Mouse (Mus musculus): ENCODE measurements around the gene Gm10570.

Gene Gm10570

DNA sequence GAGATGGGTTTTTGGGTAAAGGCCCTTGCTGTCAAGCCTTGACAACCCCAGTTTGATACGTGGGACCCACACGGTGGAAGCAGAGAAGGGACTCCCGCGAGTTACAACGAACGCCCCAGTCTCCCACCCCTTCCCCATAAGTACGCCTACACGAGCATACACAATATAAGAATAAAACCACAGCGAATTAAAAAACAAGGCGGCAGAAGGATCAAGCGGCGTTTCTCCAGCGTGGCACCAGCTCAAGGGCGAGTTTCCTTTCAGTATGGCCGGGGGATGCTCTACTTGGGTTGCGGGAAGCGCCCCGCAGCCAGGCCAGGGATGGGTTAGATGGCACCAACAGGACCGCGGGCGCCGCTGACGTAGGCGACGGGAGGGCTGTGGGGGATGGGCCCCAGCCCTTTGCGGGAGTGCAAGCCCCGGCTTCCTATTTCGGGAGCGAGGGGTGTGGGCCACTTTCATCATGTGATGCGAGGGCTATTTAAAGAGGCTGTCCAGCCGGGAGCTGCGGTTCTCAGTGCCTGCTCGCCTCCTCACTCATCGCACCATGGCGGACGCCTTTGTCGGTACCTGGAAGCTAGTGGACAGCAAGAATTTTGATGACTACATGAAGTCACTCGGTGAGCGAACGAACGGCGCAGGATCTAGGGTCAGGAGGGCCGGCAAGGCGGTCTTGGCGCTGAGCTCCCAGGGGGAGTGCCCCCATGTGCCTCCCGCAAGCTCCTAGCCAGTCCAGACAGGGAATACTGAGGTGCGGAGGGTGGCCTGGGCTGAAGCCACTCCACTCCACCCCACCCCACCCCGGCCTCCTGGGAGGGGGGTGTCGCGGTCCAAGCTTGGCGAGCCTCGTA lies at the start of gene Gm10570, which contains the start of gene Fabp3:
Gene Gm10570, minus strand, starts transcription at position 444 of the 851 bp plus-strand sequence.
Gene Fabp3, plus strand, starts transcription at position 365 of the 851 bp plus-strand sequence.
- DNase-seq (ENCODE audit: low spot score) = no peak

DNA sequence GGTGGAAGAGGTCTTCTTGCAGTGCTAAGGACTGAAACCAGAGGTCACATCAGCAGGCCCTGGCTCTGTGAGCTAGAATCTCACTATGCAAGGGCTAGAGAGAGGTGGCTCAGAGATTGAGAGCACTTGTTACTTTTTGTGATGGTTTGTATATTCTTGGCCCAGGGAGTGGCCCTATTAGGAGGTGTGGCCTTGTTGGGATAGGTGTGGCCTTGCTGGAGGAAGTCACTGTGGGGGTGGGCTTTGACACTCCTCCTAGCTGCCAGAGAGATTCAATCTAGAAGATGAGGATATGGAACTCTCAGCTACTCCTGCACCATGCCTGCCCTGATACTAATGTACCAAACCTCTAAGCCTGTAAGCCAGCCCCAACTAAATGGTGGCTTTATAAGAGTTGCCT lies 49.5 kb upstream of the Gm10570 start:
- no peak for DNase-seq (ENCODE audit: low spot score)

DNA sequence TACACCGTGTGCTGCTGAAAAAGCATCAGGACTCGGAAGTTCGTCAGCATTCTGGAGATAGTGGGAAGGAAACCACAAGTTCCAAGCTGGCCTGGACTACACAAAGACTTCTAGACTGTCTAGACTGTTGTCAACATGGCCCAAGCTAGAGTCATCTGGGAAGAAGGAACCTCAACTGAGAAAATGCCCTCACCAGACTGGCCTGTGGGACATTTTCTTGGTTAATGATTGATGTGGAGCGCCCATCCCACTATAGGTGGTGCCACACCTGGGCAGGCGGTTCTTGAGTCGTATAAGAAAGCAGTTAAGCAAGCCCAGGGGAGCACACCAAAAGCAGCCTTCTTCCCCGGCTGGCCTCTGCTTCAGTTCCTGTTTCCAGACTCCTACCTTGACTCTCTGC lies 44.1 kb upstream of the Gm10570 start:
- DNase-seq (ENCODE audit: low spot score) = no peak

DNA sequence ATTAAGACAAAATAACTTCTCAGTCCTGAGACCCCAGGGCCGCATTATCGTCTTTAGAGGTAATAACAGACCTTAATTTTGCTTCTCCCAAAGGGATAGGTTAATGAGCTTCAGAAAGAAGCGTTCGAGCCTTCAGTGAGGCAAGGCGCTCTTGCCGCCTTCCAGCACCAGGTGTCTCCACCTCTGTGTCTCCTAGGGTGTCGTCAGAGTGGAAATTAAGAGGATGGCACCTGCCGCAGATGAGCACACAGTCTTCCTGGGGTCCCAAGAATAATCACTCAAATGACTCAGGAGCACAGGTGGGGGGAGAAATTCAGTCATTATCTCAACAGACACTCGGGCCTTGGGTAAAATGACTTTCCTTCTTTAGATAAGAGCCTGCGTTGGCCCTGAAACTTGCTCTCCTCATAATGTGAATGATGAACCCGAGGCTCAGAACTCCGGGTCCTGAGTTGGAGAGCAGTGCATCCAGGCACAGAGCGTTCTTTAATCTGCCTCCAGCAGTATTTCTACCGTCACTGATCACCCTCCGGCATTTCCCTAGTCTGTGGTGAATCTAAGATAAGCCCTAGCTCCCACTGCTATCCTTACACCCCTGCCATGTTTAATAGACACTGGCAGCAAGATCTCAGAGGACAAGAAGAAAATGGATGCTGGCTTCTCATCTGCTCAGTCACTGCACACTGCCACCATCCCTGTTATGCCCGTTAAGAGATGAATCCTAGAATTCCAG lies 42.4 kb upstream of the Gm10570 start:
- DNase-seq (ENCODE audit: low spot score) = no peak

DNA sequence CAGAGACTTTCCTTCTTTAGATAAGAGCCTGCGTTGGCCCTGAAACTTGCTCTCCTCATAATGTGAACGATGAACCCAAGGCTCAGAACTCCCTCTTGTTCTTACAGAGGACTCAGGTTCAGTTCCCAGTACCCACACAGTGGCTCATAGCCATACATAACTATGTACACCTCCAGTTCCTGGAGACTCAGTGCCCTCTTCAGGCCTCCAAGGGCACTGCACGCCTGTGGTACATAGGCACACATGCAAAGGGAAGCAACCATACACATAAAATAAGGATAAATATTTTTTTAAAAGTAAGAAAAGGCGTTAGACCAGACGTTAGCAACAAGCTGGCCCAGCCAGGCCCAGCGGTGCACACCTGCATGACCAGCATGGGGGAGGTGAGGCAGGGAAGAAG lies 41.2 kb upstream of the Gm10570 start:
- no peak for DNase-seq (ENCODE audit: low spot score)

DNA sequence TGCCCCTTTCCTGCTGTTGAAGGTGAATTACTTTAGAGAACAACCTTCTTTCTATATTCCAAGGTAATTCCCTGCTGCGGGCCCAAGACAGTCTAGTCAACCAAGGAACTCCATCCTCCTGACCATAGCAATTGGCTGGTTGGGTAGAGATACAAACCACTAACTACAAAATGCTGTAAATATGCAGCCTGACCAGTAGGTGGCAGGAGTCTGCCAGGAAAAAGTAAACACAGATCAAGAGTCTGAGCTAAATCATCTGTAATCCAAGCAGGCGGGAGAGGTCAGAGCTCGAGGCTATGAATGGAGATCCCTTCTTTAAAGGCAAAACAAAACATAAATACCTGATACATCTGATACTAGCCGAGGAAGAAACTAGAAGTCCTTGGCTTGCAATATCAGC lies 33.2 kb upstream of the Gm10570 start:
- peak; percentile 50 for DNase-seq (ENCODE audit: low spot score)

DNA sequence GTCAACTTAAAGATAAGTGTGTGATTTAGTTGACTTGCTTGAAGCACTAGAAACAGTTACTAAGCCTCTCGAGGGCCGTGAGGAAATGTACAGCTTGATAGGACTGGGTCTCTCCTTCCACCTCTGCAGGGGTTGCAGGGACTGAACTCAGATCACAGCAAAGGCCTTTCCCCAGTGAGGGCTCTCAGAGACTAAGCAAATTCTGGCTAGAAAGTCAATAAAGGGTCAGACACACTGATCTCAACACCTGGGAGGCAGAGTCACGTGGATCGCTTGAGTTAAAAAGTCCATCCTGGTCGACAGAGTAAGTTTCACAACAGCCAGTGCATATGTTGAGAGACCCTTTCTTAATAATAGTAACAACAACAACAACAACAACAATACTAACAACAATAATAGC lies 27.4 kb upstream of the Gm10570 start:
- no peak for DNase-seq (ENCODE audit: low spot score)

DNA sequence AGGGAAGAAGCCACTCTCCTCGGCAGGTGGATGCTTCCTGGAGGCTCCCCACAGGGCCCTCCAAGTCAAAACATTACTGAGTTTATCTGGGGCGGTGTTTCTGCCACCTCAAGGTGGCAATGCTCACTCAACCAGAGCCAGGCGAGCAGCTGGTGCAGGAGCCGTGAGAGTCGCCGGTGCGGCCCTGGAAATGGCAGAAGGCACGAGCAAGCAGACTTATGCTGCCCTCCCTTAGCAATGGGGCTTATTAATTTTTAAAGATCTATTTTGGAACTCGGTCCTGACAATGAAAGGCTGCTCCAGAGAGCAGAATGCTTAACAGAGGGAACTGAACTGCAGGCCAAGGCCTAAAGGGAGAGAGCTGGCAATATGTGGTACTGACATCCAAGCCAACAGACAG lies 18.9 kb upstream of the Gm10570 start:
- no peak for DNase-seq (ENCODE audit: low spot score)

DNA sequence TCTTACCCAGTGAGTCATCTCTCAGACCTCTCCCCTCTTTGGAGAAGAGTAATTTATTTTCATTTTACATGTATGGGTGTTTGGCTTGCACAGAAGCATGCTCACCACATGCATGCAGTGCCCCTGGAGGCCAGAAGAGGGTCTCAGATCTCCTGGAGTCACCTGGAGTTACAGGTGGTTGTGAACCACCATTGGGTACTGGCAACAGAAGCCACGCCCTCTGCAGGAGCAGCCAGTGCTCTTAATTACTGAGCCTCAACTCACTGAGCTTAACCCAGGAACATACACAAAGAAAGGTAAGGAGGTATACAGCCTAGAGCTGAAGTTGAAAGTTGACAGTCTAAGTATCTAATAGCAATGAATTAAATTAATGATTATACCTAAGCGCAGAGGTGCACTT lies 17.0 kb upstream of the Gm10570 start:
- no peak for DNase-seq (ENCODE audit: low spot score)

DNA sequence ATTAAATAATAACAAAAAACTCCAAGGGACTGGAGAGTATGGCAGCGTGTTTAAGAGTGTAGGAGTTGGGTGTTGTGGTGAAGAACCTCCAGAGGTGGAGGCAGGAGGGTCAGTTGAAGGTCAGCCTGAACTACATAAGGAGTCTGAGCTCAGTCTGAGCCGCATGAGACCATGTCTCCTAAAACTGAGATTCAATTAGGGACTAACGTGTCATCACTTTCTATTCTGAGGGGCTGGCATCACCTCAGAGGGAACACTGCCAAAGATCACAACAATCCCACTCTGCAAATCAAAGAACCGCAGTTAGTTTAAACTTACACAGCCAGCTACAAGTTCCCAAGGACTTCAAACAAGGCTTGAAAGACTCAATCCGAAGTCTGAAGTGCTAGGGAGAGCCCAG lies 15.1 kb upstream of the Gm10570 start:
- DNase-seq (ENCODE audit: low spot score) = no peak

DNA sequence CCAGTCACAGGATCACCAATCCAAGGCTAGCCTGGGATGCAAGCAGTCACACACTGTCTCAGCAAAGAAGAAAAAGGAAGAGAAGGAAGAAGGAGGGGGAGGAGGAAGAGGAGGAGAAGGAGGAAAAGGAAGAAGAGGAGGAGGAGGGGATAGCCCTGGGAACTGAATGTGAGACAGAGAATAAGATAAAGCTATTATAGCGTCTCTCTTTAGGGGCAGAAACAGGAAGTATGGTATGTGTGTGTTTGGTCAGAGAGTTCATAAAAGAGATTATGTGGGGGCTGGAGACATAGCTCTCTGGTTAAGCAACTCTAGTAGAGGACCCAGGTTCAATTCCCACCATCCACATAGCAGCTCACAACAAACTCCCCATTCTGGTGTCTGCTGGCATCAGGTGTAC lies 14.7 kb upstream of the Gm10570 start:
- no peak for DNase-seq (ENCODE audit: low spot score)

DNA sequence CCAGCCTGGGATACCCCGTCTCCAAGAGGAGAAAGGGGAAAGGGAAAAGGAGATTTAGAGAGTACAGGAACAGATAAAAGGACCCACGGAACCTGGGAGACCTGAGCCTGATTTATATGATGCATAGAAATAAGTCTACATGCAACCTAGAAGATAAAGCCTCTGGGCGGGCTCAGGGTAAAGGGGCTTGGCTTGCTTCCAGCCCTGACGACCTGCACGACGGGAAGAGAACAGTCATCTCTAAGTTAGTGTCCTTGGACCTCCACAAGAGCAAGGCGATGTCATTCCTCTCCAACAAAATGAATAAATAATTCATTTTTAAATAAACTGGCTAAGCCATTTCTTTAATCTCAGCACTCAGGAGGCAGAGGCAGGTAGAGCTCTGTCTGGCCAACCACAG lies 14.1 kb upstream of the Gm10570 start:
- DNase-seq (ENCODE audit: low spot score) = no peak

DNA sequence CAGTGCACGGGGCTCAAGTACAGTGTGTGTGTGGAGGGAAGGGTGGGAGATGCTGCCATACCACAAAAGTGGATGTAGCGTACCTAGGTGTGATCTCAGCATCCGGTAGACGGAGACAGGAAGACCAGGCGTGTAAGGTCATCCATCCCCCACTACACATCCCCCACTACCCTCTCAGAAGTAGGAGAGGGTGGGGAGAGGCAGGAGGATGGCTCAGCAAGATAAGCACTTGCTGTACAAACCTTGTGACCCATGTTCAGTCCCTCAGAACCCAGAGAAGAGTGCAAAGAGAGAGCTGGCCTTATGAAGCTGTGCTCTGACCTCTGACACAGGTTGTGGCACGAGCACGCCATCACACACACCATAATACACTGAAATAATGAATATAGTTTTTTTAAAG lies 13.2 kb upstream of the Gm10570 start:
- no peak for DNase-seq (ENCODE audit: low spot score)

DNA sequence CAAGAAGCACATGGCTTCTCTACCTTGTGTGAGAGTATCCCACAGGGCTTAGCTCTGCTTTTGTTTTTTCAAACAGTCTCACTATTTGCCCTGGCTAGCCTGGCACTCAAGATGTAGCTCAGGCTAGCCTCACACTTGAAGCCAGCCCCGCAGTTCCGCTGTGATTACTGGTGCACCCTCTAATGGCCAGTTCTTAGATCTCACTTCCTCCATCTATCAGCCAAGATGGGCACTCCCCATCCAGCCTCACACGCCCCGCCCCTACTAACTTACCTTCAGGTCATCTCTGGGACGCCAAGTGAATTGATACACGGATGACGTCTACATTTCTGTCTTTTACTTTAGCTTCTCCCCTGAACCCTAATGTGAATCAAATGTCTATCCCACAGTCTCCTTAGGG lies 11.1 kb upstream of the Gm10570 start:
- DNase-seq (ENCODE audit: low spot score) = no peak

DNA sequence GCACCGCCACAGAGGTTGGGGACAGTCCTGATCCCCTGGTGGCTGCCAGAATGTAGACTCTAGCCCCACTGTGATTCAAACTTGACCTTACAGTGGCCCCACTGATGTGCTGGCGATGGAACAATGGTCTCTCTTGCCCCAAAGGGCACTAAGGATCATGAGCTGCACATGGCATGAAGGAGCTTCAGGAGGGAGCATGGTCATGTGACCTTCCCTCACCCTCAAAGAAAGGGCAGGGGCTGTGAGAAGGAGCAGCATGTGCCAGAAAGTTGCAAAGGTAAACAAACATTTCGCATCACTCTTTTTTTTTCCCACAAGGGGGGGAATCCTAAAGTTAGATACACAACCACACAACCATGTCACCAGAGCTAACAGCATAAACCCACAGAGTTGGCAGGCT lies 9.6 kb upstream of the Gm10570 start:
- DNase-seq (ENCODE audit: low spot score) = no peak

DNA sequence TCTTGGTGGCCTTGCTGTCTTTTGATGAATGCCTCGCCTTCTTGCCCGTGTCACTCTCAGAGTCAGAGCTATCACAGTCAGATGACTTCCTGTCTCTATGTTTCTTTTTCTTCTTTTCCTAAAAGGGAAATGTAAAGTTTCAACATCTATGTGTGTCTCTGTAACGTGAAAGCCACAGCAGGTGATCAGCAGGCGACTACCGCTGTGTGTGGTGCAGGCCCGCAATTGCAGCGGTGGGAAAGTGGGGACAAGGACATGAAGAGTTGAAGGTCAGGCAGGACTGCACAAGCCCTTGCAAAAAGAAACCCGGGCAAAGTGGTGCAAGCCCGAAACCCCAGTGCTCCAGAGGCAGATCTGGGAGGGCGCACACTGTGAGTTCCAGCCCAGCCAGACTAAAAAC lies 8.2 kb upstream of the Gm10570 start:
- DNase-seq (ENCODE audit: low spot score) = no peak

DNA sequence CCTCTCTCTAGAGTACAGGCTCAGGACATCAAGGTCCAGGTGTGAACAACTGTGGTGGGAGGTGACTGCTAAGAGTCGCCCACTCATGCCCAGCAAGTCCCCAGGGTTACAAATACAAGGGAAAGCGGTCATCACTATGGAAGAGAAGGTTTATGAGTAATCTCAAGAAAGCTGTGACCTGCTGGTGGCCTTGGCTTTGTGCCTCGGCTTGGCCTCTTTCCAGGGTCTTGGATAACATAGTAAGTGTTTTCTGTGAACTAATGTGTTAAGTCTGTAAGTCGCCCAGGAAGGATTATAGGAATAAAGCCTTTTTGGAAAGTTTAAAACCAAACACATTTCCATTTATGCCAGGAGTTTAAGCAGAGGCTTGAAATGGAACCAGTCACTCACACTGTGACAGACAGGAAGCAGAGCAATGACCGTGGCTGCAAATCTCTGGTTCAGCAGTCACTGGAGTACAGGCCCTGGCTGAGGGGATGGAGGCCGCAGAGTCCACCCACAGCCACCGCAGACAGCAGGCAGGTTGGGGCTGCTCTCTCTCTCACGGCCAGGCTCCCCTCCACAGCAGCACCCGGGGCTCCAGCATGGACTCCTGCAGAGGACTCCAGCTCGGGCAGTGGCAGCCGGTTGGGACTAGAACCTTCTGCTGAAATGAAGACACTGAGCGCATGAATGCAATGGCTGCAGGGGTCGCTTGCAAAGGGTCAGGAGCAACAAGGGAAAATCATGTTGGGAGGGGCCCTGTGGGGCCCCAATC lies 7.5 kb upstream of the Gm10570 start:
- no peak for DNase-seq (ENCODE audit: low spot score)

DNA sequence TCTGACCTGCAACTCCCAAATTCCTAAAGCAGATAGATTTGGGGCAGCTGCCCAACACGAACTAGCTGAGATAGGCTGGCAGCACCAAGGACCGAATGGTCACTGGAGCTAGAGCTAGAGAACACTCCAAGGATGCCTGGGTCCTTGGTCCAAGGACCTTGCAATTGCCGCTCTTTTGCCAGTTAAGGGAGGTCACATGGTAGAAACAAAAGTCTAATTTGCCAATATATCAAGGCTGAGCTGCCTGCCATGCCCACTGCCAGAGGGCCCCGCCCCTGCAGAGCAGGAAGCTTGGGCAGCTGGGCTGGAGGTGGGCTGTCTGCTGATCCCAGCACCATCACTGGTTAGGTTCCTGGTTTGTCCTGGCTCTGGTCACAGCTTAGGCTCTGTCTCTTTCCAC lies 5.1 kb upstream of the Gm10570 start:
- DNase-seq (ENCODE audit: low spot score) = no peak

DNA sequence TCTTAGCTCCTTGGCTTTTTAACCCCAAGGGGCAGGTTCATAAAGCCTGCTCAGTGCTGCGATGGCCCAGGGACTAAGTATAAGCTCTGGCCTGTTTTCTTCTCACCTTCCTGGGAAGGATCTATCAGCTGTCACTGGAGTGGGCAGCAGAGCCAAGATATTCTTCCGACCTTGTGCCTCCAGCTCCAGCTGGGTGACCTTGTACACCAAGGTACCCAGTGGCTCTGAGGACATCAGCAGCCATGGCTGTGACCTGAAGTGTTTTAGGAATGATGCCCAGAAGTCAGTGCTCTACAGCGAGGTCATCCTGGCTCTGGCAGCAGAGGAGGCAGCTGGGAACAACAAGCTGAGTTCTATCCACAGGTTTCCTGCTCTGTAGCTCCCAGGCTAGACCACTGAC lies 4.1 kb upstream of the Gm10570 start:
- DNase-seq (ENCODE audit: low spot score) = no peak

DNA sequence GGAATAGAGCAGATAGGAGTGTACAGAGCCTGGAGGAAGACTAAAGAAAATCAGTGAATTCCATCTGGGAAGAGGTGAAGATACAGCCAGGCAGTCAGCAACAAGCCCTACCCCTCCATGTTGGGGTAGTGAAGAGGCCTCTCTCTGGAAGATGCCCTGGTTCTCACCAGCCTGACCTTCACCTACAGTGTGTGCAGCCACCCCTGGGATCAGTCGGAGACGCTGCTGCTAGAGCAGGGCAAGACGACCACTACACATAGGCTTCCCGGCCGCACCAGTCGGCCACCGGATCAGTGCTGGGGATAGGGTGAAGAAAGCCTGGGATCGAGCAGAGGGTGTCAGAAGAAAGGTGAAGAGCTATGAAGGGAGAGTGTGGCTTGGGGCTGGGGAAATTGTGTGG lies 780 bp upstream of the Gm10570 start:
- no peak for DNase-seq (ENCODE audit: low spot score)

DNA sequence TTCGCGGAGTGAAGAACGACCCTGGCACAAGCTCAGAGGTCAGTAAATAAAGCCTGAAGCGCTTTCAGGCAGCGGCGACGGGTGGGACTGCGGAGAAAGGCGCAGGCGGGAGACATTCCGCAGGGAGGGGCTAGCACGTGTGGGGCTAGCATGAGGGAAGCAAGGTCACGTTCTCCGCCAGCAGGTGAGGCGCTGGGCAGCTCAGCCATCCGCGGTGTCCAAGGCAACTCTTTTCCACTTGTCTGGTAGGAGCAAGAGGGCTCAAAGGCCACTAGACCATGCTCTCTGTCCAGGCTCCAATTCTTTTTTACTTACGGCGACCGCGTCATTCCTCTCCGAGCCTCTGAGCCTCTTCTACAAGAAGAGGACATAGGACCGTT lies 633 bp downstream of the Gm10570 start:
- peak; percentile 69 for DNase-seq (ENCODE audit: low spot score)

DNA sequence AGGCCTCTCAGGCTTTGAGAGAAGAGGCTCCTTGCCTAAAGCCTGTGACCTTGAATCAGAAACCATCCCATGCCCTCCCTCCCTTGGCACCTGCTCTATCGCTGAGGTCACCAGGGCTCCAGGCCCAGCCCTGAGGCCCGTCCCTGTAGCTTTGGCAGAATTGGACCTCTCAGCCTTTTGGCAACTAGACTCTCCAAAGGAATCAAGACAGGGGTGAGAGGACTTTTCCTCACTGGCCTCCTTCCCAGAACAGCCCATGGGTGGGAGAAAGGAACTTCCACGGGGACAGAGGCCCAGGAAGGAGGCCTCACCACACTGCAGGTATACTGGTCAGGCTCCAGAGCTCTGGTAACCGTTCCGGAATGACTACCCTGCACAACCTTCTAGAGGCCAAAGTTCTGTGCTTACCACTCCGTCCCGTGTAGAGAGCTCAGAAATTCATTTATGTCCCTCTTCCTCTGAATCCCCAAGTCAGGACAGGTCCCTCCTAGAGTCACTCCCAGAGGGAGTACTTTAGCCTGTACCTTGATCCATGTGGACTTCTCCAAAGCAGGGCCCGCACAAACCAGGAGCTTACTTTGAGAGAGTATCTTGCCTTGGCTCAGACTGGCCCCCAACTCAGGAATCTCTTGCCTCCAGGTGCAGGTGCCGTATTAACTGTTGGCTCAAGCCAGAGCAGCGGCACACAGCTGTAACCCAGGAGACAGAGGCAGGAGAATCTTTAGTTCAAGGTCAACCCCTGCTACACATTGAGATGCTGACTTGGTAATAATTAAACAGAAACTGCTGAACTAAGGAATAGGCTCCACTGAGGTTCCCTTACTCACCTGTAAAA lies 1.5 kb downstream of the Gm10570 start:
- DNase-seq (ENCODE audit: low spot score) = no peak

Measured in lung, postnatal 25 days (tissue).